Mouse (Mus musculus): ENCODE data around the gene BC048403. TPM values are rescaled to one million over a fixed set of nuclear protein-coding genes. Genes with fewer than 3 reads are reported as not detected.
"Not testable (repeated sequence)": the region's sequence is repeated elsewhere in the genome, so short reads cannot be mapped to it uniquely, and the experiment has no call there.

Gene BC048403
- total RNA-seq, 2 experiments from 2014 or later = 1.4 to 1.5 TPM

GRCm38 (mm10) chr10:121754237-121754636 lies 14.5 kb downstream of the BC048403 start:
- no peak for DNase-seq (ENCODE audit: low spot score)
- intact Hi-C loops (cut with DNase I) = no loop called here

GRCm38 (mm10) chr10:121755822-121756221 lies 16.1 kb downstream of the BC048403 start:
- intact Hi-C loops (cut with DNase I) = no loop called here
- DNase-seq (ENCODE audit: low spot score) = no peak

GRCm38 (mm10) chr10:121756677-121757076 lies 16.9 kb downstream of the BC048403 start:
- DNase-seq (ENCODE audit: low spot score) = no peak
- intact Hi-C loops (cut with DNase I) = no loop called here

- intact Hi-C loops (cut with DNase I) = no loop called here
- no peak for DNase-seq (ENCODE audit: low spot score)
Measured at GRCm38 (mm10) chr10:121759095-121759494, 19.4 kb downstream of the BC048403 start.

GRCm38 (mm10) chr10:121762141-121762540 lies 22.4 kb downstream of the BC048403 start:
- intact Hi-C loops (cut with DNase I) = no loop called here

GRCm38 (mm10) chr10:121763191-121763590 lies 23.5 kb downstream of the BC048403 start:
- no peak for DNase-seq (ENCODE audit: low spot score)
- intact Hi-C loops (cut with DNase I) = no loop called here

More at GRCm38 (mm10) chr10:121762141-121762540, 22.4 kb downstream of the BC048403 start:
- DNase-seq (ENCODE audit: low spot score) = no peak

- intact Hi-C loops (cut with DNase I) = no loop called here
- no peak for DNase-seq (ENCODE audit: low spot score)
Measured at GRCm38 (mm10) chr10:121764469-121765173, 24.9 kb downstream of the BC048403 start.

GRCm38 (mm10) chr10:121765174-121766057 lies 25.7 kb downstream of the BC048403 start:
- intact Hi-C loops (cut with DNase I) = no loop called here
- no peak for DNase-seq (ENCODE audit: low spot score)

GRCm38 (mm10) chr10:121767295-121767694 lies 27.6 kb downstream of the BC048403 start:
- DNase-seq (ENCODE audit: low spot score) = not testable (repeated sequence)

GRCm38 (mm10) chr10:121769711-121770110 lies 30.0 kb downstream of the BC048403 start:
- no peak for DNase-seq (ENCODE audit: low spot score)
- intact Hi-C loops (cut with DNase I) = no loop called here

More at GRCm38 (mm10) chr10:121767295-121767694, 27.6 kb downstream of the BC048403 start:
- intact Hi-C loops (cut with DNase I) = not testable (repeated sequence)

GRCm38 (mm10) chr10:121770624-121771577 lies 31.2 kb downstream of the BC048403 start:
- intact Hi-C loops (cut with DNase I) = loop anchor here (1.0 kb wide), 1 partner anchor 276 kb away; the partner anchor contains the start of gene Srgap1

GRCm38 (mm10) chr10:121773813-121774212 lies 34.1 kb downstream of the BC048403 start:
- no peak for DNase-seq (ENCODE audit: low spot score)
- intact Hi-C loops (cut with DNase I) = no loop called here

More at GRCm38 (mm10) chr10:121770624-121771577, 31.2 kb downstream of the BC048403 start:
- no peak for DNase-seq (ENCODE audit: low spot score)

- no peak for DNase-seq (ENCODE audit: low spot score)
Measured at GRCm38 (mm10) chr10:121775990-121776389, 36.3 kb downstream of the BC048403 start.

GRCm38 (mm10) chr10:121781159-121781558 lies 41.4 kb downstream of the BC048403 start:
- intact Hi-C loops (cut with DNase I) = no loop called here

More at GRCm38 (mm10) chr10:121775990-121776389, 36.3 kb downstream of the BC048403 start:
- intact Hi-C loops (cut with DNase I) = no loop called here

GRCm38 (mm10) chr10:121788536-121788935 lies 48.8 kb downstream of the BC048403 start:
- DNase-seq (ENCODE audit: low spot score) = no peak
- intact Hi-C loops (cut with DNase I) = no loop called here

More at GRCm38 (mm10) chr10:121781159-121781558, 41.4 kb downstream of the BC048403 start:
- DNase-seq (ENCODE audit: low spot score) = no peak

- DNase-seq (ENCODE audit: low spot score) = no peak
Measured at GRCm38 (mm10) chr10:121790078-121790477, 50.3 kb downstream of the BC048403 start.

GRCm38 (mm10) chr10:121792661-121793060 lies 52.9 kb downstream of the BC048403 start:
- no peak for DNase-seq (ENCODE audit: low spot score)
- intact Hi-C loops (cut with DNase I) = no loop called here

More at GRCm38 (mm10) chr10:121790078-121790477, 50.3 kb downstream of the BC048403 start:
- intact Hi-C loops (cut with DNase I) = no loop called here

- intact Hi-C loops (cut with DNase I) = no loop called here
- DNase-seq (ENCODE audit: low spot score) = no peak
Measured at GRCm38 (mm10) chr10:121794486-121794885, 54.7 kb downstream of the BC048403 start.

GRCm38 (mm10) chr10:121796027-121796802 lies 56.5 kb downstream of the BC048403 start:
- no peak for DNase-seq (ENCODE audit: low spot score)
- intact Hi-C loops (cut with DNase I) = no loop called here
